Mouse (Mus musculus) ovary, adult 10 weeks (tissue): ENCODE data around the gene Cyp3a59. TPM values are rescaled to one million over a fixed set of nuclear protein-coding genes. Genes with fewer than 3 reads are reported as not detected.

Experiments used
- polyA plus RNA-seq: library from polyadenylated mRNA; stranded (reverse); fragments of 350-450 nt; fragmentation: Illumina TruSeq; extraction: RNeasy Lipid Tissue Mini Kit (QIAGEN cat#74804); gene quantifications from one replicate; pipeline ENCODE4 v1.2.3, GENCODE M21; 2014

Gene Cyp3a59
- polyA plus RNA-seq, result not detected

DNA sequence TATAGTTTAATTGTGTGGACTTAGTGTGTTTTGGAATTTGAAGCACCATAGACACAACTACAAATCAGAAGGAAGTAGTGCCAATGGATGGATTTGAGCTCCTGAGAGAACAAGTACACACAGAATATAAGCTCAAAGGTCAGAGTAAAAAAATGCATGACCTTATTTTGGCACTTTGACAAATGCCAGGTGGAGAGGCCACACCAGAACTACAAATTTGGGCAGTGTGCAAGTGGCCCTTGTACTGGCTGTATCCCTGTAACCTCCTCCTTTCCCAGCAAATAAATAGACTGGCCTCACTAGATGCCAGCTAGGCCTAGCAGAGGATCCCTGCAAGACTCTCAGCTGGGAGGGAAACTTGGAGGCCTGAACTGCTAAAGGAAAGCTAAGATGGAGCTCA lies at the start of gene Cyp3a59:
TSS of gene Cyp3a59 (plus strand) at position 313 of the 400 bp plus-strand sequence.

DNA sequence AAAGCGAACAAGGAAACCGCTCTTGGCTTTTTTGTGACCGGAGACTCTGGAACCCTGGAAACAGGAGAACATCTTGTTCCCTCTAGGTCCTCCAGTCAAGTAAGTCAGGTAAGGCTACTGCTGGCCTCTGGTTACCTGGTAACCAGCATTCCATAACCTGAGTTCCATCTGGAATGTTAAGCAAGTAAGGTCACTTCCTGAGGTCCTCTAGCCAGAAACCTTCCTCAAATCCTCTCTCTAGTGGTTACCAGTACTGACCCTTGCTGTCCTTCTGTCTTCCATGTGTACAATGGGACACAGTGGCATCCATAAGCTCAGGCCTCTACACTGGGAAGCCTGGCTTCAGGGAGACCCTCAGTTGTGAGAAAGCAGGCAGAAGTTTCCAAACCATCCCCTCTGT lies 81.4 kb downstream of the Cyp3a59 start, which contains the start of gene Gm5565:
TSS of gene Gm5565 (minus strand) at position 101 of the 400 bp plus-strand sequence.

Other genes with a start within 250 kb of the Cyp3a59 start
- 0.57 TPM for gene Cyp3a11, start 199.3 kb upstream of the Cyp3a59 start, polyA plus RNA-seq
- not detected for gene Cyp3a25, start 69.6 kb upstream of the Cyp3a59 start, polyA plus RNA-seq
- not detected for gene Gm5565, start 81.3 kb downstream of the Cyp3a59 start, polyA plus RNA-seq
- gene Gm6309, start 91.5 kb downstream of the Cyp3a59 start, polyA plus RNA-seq, result not detected
- gene 1700001J03Rik, start 106.0 kb downstream of the Cyp3a59 start, polyA plus RNA-seq, result not detected
- gene Rnf6, start 142.3 kb downstream of the Cyp3a59 start, polyA plus RNA-seq, result 58.0 TPM
- 66.6 TPM for gene Cdk8, start 152.0 kb downstream of the Cyp3a59 start, polyA plus RNA-seq